Comparison of ENCODE assay signal across 30 mouse cellular contexts in the genomic region with DNA sequence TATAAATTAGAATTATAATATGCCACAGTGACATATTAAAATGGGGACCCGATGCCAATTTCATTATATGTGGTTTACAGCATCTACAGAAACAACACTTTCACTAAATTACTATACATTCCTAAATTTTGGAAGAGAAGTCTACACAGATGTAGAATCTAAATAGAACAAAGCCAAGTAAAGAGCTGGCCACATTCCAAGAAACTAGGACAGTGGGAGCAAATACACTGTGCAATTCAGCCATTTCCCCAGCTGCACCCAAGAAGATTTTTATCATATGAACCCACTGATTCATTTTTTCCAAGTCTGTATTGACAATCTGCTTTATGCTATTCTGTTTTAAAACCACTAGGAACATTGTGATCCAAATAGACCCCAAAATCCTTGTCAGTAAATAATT.
DNase-seq lines count a peak whose midpoint lies in the region; ATAC-seq and TF ChIP-seq lines count a peak whose summit lies in the region.
"Had no signal": no experiment of that assay in that cellular context is flagged by ENCODE, and none has a peak within 500 bp of the region (broad histone marks: within the 10 kb centered on the region; RNA-seq: fewer than 3 reads in every experiment).

No protein-coding gene starts in this region.

- no peak for TF ChIP-seq CTCF in forebrain, postnatal 0 days (IDR thresholded peaks at IDR 0.05; ENCODE audit: low read depth)

- no peak overlapping the region for H3K4me2 ChIP-seq in forebrain, postnatal 0 days (ENCODE audit: low read depth)
- H3K4me2 ChIP-seq in forebrain, embryonic 15.5 days (replicated peaks) = no peak overlapping the region
- H3K4me2 ChIP-seq: embryonic facial prominence, embryonic 15.5 days; heart, embryonic 12.5 days; kidney, embryonic 15.5 days; limb, embryonic 12.5 days; liver, embryonic 12.5 days; midbrain, embryonic 12.5 days; neural tube, embryonic 15.5 days; stomach, embryonic 15.5 days had no signal

- peak; percentile 42; the same call in 1 of the 2 replicates for ATAC-seq in forebrain, postnatal 0 days
- ATAC-seq in forebrain, embryonic 15.5 days (replicated peaks) = no peak
- ATAC-seq: liver, embryonic 12.5 days; Patski had no signal

- no peak overlapping the region for H3K9ac ChIP-seq in forebrain, postnatal 0 days
- no peak overlapping the region for H3K9ac ChIP-seq in forebrain, embryonic 15.5 days (replicated peaks)
- H3K9ac ChIP-seq: embryonic facial prominence, embryonic 15.5 days; heart, embryonic 12.5 days; kidney, embryonic 15.5 days; limb, embryonic 12.5 days; liver, embryonic 12.5 days; midbrain, embryonic 12.5 days; neural tube, embryonic 15.5 days; stomach, embryonic 15.5 days had no signal

- no peaks in the 10 kb centered on the region for H3K9me3 ChIP-seq in forebrain, postnatal 0 days (ENCODE audit: low read length)
- H3K9me3 ChIP-seq in forebrain, embryonic 15.5 days = no peaks in the 10 kb centered on the region
- H3K9me3 ChIP-seq: embryonic facial prominence, embryonic 15.5 days; G1E; heart, embryonic 12.5 days; hindbrain, embryonic 10.5 days; kidney, embryonic 15.5 days; limb, embryonic 12.5 days; liver, embryonic 12.5 days; midbrain, embryonic 12.5 days; neural tube, embryonic 15.5 days; stomach, embryonic 15.5 days had no signal

- H3K27me3 ChIP-seq in forebrain, postnatal 0 days (ENCODE audit: insufficient read depth, low read length) = no peaks in the 10 kb centered on the region
- no peaks in the 10 kb centered on the region for H3K27me3 ChIP-seq in forebrain, embryonic 15.5 days
- H3K27me3 ChIP-seq: CH12.LX; embryonic facial prominence, embryonic 15.5 days; heart, embryonic 12.5 days; kidney, embryonic 15.5 days; limb, embryonic 12.5 days; liver, embryonic 12.5 days; midbrain, embryonic 12.5 days; neural tube, embryonic 15.5 days; Patski; stomach, embryonic 15.5 days had no signal

- 62% methylated on average over 1 of the region's 1 CpGs for WGBS in forebrain, postnatal 0 days
- WGBS in forebrain, embryonic 15.5 days = 65% methylated on average over 1 of the region's 1 CpGs

- H3K27ac ChIP-seq in forebrain, postnatal 0 days (ENCODE audit: low read depth, low read length) = no peak overlapping the region
- no peak overlapping the region for H3K27ac ChIP-seq in forebrain, embryonic 15.5 days (replicated peaks)
- H3K27ac ChIP-seq: embryonic facial prominence, embryonic 15.5 days; hindbrain, embryonic 10.5 days; kidney, embryonic 15.5 days; limb, embryonic 12.5 days; liver, embryonic 12.5 days; midbrain, embryonic 12.5 days; neural tube, embryonic 15.5 days; stomach, embryonic 15.5 days had no signal

- H3K36me3 ChIP-seq in forebrain, postnatal 0 days (ENCODE audit: insufficient read depth) = no peaks in the 10 kb centered on the region
- no peaks in the 10 kb centered on the region for H3K36me3 ChIP-seq in forebrain, embryonic 15.5 days
- H3K36me3 ChIP-seq: embryonic facial prominence, embryonic 15.5 days; G1E; heart, embryonic 12.5 days; hindbrain, embryonic 10.5 days; kidney, embryonic 15.5 days; limb, embryonic 12.5 days; liver, embryonic 12.5 days; midbrain, embryonic 12.5 days; neural tube, embryonic 15.5 days; stomach, embryonic 15.5 days had no signal

- no peak overlapping the region for H3K4me3 ChIP-seq in forebrain, postnatal 0 days (ENCODE audit: low read depth, low read length)
- H3K4me3 ChIP-seq in forebrain, embryonic 15.5 days = no peak overlapping the region
- H3K4me3 ChIP-seq: embryonic facial prominence, embryonic 15.5 days; heart, embryonic 12.5 days; hindbrain, embryonic 10.5 days; kidney, embryonic 15.5 days; limb, embryonic 12.5 days; liver, embryonic 12.5 days; midbrain, embryonic 12.5 days; neural tube, embryonic 15.5 days; stomach, embryonic 15.5 days had no signal

- DNase-seq in forebrain, postnatal 0 days = peak; percentile 20
- DNase-seq in layer of hippocampus, adult 9-10 months (ENCODE audit: low spot score) = peak; percentile 8
- no peak for DNase-seq in layer of hippocampus, postnatal 25 days (ENCODE audit: extremely low spot score in 1 of 2, low spot score in 1 of 2)
- DNase-seq in right cerebral cortex, adult 18-20 months = peak; percentile 15
- DNase-seq in right cerebral cortex, postnatal 36 days (ENCODE audit: low spot score in 2 of 2) = no peak
- peak; percentile 22 for DNase-seq in telencephalon, adult 2 months (ENCODE audit: low read depth, low spot score)
- DNase-seq: B cell, adult 2 months; cerebellum, adult 2 months; cerebellum, postnatal 36 days; embryo, embryonic 11 days; gastrocnemius, postnatal 25 days; heart, adult 18-20 months; heart, postnatal 10 days; kidney, adult 11 months; kidney, postnatal 36 days; lung, adult 2 months; thymus, adult 18-20 months had no signal

- H3K4me1 ChIP-seq in forebrain, postnatal 0 days (ENCODE audit: insufficient read depth) = no peaks in the 10 kb centered on the region
- H3K4me1 ChIP-seq in forebrain, embryonic 15.5 days = no peaks in the 10 kb centered on the region
- H3K4me1 ChIP-seq: embryonic facial prominence, embryonic 15.5 days; heart, embryonic 12.5 days; hindbrain, embryonic 10.5 days; kidney, embryonic 15.5 days; limb, embryonic 12.5 days; liver, embryonic 12.5 days; midbrain, embryonic 12.5 days; neural tube, embryonic 15.5 days; stomach, embryonic 15.5 days had no signal

Comparison
In these comparisons a context has a peak if more than half of its experiments do, and no peak if none do; other contexts are left out.
1. DNase-seq: peak in forebrain, postnatal 0 days (single experiment), layer of hippocampus, adult 9-10 months (single experiment), right cerebral cortex, adult 18-20 months (single experiment) and telencephalon, adult 2 months (single experiment); none in layer of hippocampus, postnatal 25 days (0 of 2) and right cerebral cortex, postnatal 36 days (0 of 2).